Comparison of ENCODE assay signal across 8 mouse cellular contexts in genomic region chr1:74712461-74713098, GRCm38 (mm10). TPM values are rescaled to one million over a fixed set of nuclear protein-coding genes. Genes with fewer than 3 reads are reported as not detected.
DNase-seq lines count a peak whose midpoint lies in the region; ATAC-seq lines count a peak whose summit lies in the region.

No protein-coding gene starts in this region.

- 38% methylated on average over 5 of the region's 5 CpGs for WGBS in hindbrain, embryonic 12.5 days

- intact Hi-C loops in gastrocnemius, postnatal 14 days (cut with DNase I; ENCODE audit: low total_unique reads), result no loop called here

- H3K4me3 ChIP-seq in hindbrain, embryonic 12.5 days, result peak overlapping the region; percentile 38
- peak overlapping the region; percentile 90 for H3K4me3 ChIP-seq in megakaryocyte, embryonic 14.5 days (replicated peaks)

- no peaks in the 10 kb centered on the region for H3K36me3 ChIP-seq in hindbrain, embryonic 12.5 days
- no peaks in the 10 kb centered on the region for H3K36me3 ChIP-seq in megakaryocyte, embryonic 14.5 days (replicated peaks; ENCODE audit: low read length)

- H3K27ac ChIP-seq in hindbrain, embryonic 12.5 days, result no peak overlapping the region

- H3K9ac ChIP-seq in hindbrain, embryonic 12.5 days, result no peak overlapping the region; the same call in 1 of the 2 replicates

- H3K4me1 ChIP-seq in hindbrain, embryonic 12.5 days, result peaks cover 11% of the 10 kb centered on the region; the same call in 1 of the 2 replicates
- H3K4me1 ChIP-seq in megakaryocyte, embryonic 14.5 days, result peaks cover 37% of the 10 kb centered on the region

- peaks cover 10% of the 10 kb centered on the region; the same call in 1 of the 2 replicates for H3K27me3 ChIP-seq in hindbrain, embryonic 12.5 days
- H3K27me3 ChIP-seq in megakaryocyte, embryonic 14.5 days (replicated peaks), result peaks cover 24% of the 10 kb centered on the region

- no peaks in the 10 kb centered on the region for H3K9me3 ChIP-seq in hindbrain, embryonic 12.5 days (replicated peaks)
- 0 out of 2 replicates have a peak, but pooled peaks cover 5% of the 10 kb centered on the region for H3K9me3 ChIP-seq in megakaryocyte, embryonic 14.5 days

- DNase-seq in gastrocnemius, adult 18-20 months (ENCODE audit: low spot score), result peak; percentile 50
- no peak for DNase-seq in gastrocnemius, postnatal 14 days
- peak; percentile 34 for DNase-seq in adipocyte (ENCODE audit: low spot score)
- DNase-seq in layer of hippocampus, postnatal 36 days, result no peak
- no peak for DNase-seq in cerebellum, postnatal 14 days
- DNase-seq in cerebellum, adult 9-11 months, result no peak

- peak overlapping the region; percentile 73 for H3K4me2 ChIP-seq in hindbrain, embryonic 12.5 days (replicated peaks)

- ATAC-seq in hindbrain, embryonic 12.5 days (ENCODE audit: low FRiP score), result no peak

RNA-seq across cellular contexts. Expression of gene Cyp27a1, which starts 0.8 kb away (rescaled TPM):
- total RNA-seq in gastrocnemius, adult 18-20 months (2021), result 10 to 100 TPM; 55.7 to 57.8 TPM
- 10 to 100 TPM in 1 of 2 experiments, 1 to 10 TPM in 1; 9.9 to 22.2 TPM for total RNA-seq in gastrocnemius, postnatal 14 days (2021)
- 3.2 and 4.6 TPM in 2 replicates for polyA plus RNA-seq in hindbrain, embryonic 12.5 days (2016; fragmentation: Nextera tagmentation; extraction: Ambion mirVana)
- 1.7 TPM in 1 of 2 replicates, not detected in the other for polyA plus RNA-seq in megakaryocyte, embryonic 14.5 days (2012; ENCODE audit: insufficient read depth, low replicate concordance)
- total RNA-seq in layer of hippocampus, postnatal 36 days (2021), result 1 to 10 TPM; 1.5 to 1.7 TPM

RNA-seq across cellular contexts. Expression of gene Prkag3, which starts 36.4 kb away (rescaled TPM):
- 100 to 1,000 TPM in 1 of 2 experiments, 10 to 100 TPM in 1; 75.0 to 102 TPM for total RNA-seq in gastrocnemius, adult 18-20 months (2021)
- total RNA-seq in gastrocnemius, postnatal 14 days (2021), result 100 to 1,000 TPM in 1 of 2 experiments, 10 to 100 TPM in 1; 76.2 to 109 TPM
- polyA plus RNA-seq in hindbrain, embryonic 12.5 days (2016; fragmentation: Nextera tagmentation; extraction: Ambion mirVana), result 0.21 and 0.38 TPM in 2 replicates
- polyA plus RNA-seq in megakaryocyte, embryonic 14.5 days (2012; ENCODE audit: insufficient read depth, low replicate concordance), result not detected in 2 replicates
- not detected for total RNA-seq in layer of hippocampus, postnatal 36 days (2021)

RNA-seq across cellular contexts. Expression of gene Ttll4, which starts 51.0 kb away (rescaled TPM):
- total RNA-seq in gastrocnemius, adult 18-20 months (2021), result 10 to 100 TPM in 1 of 2 experiments, 1 to 10 TPM in 1; 9.0 to 11.0 TPM
- 10 to 100 TPM in 1 of 2 experiments, 1 to 10 TPM in 1; 9.1 to 10.5 TPM for total RNA-seq in gastrocnemius, postnatal 14 days (2021)
- 27.1 and 36.5 TPM in 2 replicates for polyA plus RNA-seq in hindbrain, embryonic 12.5 days (2016; fragmentation: Nextera tagmentation; extraction: Ambion mirVana)
- 1.2 and 5.3 TPM in 2 replicates for polyA plus RNA-seq in megakaryocyte, embryonic 14.5 days (2012; ENCODE audit: insufficient read depth, low replicate concordance)
- total RNA-seq in layer of hippocampus, postnatal 36 days (2021), result 10 to 100 TPM; 27.1 to 29.0 TPM

RNA-seq across cellular contexts. Expression of gene Wnt6, which starts 59.1 kb away (rescaled TPM):
- under 1 TPM; 0.45 to 0.50 TPM for total RNA-seq in gastrocnemius, adult 18-20 months (2021)
- total RNA-seq in gastrocnemius, postnatal 14 days (2021), result 1 to 10 TPM in 1 of 2 experiments, under 1 TPM in 1; 0.49 to 1.7 TPM
- polyA plus RNA-seq in hindbrain, embryonic 12.5 days (2016; fragmentation: Nextera tagmentation; extraction: Ambion mirVana), result 9.6 and 11.4 TPM in 2 replicates
- polyA plus RNA-seq in megakaryocyte, embryonic 14.5 days (2012; ENCODE audit: insufficient read depth, low replicate concordance), result 0.60 TPM in 1 of 2 replicates, not detected in the other
- under 1 TPM; 0.30 to 0.81 TPM for total RNA-seq in layer of hippocampus, postnatal 36 days (2021)

Comparison
In these comparisons a context has a peak if more than half of its experiments do, and no peak if none do; other contexts are left out.
1. DNase-seq: peak in gastrocnemius, adult 18-20 months (single experiment) and adipocyte (single experiment); none in gastrocnemius, postnatal 14 days (single experiment), layer of hippocampus, postnatal 36 days (0 of 2), cerebellum, postnatal 14 days (0 of 2) and cerebellum, adult 9-11 months (single experiment).
2. RNA of gene Cyp27a1, which starts 0.8 kb away (total RNA-seq): 55.7 to 57.8 TPM in gastrocnemius, adult 18-20 months and 9.9 to 22.2 TPM in gastrocnemius, postnatal 14 days; 1.5 to 1.7 TPM in layer of hippocampus, postnatal 36 days; every median in the first group is over 4 times any median in the second.
3. RNA of gene Prkag3, which starts 36.4 kb away (total RNA-seq): 76.2 to 109 TPM in gastrocnemius, postnatal 14 days and 75.0 to 102 TPM in gastrocnemius, adult 18-20 months; not detected in layer of hippocampus, postnatal 36 days; every median in the first group is over 10 times any median in the second.